Mouse (Mus musculus) C2C12 (cell line): ENCODE measurements around the gene Bdkrb2.

ENCODE experiments used
- CTCF ChIP-seq: IDR thresholded peaks from one replicate; pipeline ENCODE4 v1.5.1; 2011; ENCODE audit not compliant: control insufficient read depth, insufficient read depth, insufficient read length
- FOSL1 ChIP-seq: IDR thresholded peaks from one replicate; pipeline ENCODE4 v1.8.0; 2011; ENCODE audit warnings: mild to moderate bottlenecking, low read length; ENCODE audit not compliant: poor library complexity, insufficient read depth, severe bottlenecking
- MYOD1 ChIP-seq: IDR thresholded peaks from one replicate; pipeline ENCODE4 v1.6.1; 2011; ENCODE audit warnings: low read depth; ENCODE audit not compliant: control insufficient read depth, insufficient read length

GRCm38 (mm10) chr12:105637554-105637953, 74.5 kb downstream of the Bdkrb2 start:
- TF ChIP-seq CTCF (no peak), FOSL1 (no peak), MYOD1 (no peak)
